Mouse (Mus musculus) bone marrow macrophage, adult 2 months (primary cell): Measurements from ENCODE around the gene Rpl29. TPM values are rescaled to one million over a fixed set of nuclear protein-coding genes. Genes with fewer than 3 reads are reported as not detected.
A peak's percentile ranks its signal among the peaks of the same experiment; 100 is the strongest.

Source experiments
- H3K27ac ChIP-seq: 2 replicates; pipeline ENCODE4 v1.5.1; 2012; ENCODE audit warnings: low read depth, low read length; ENCODE audit not compliant: insufficient read depth
- H3K4me1 ChIP-seq: 2 replicates; pipeline ENCODE4 v1.6.1; 2012; ENCODE audit warnings: low read length; ENCODE audit not compliant: control insufficient read depth, insufficient read depth
- H3K4me3 ChIP-seq: 2 replicates; pipeline ENCODE4 v1.5.1; 2012; ENCODE audit warnings: mild to moderate bottlenecking, low read length, moderate library complexity; ENCODE audit not compliant: insufficient read depth
- CTCF ChIP-seq: IDR thresholded peaks from 2 replicates; pipeline ENCODE4 v1.5.1; 2012; ENCODE audit warnings: low read depth, mild to moderate bottlenecking, low read length, moderate library complexity
- POLR2A ChIP-seq: IDR thresholded peaks from 2 replicates; pipeline ENCODE4 v1.6.1; 2012; ENCODE audit warnings: mild to moderate bottlenecking, low read depth, low read length, borderline replicate concordance
- polyA plus RNA-seq: library from polyadenylated mRNA; stranded (reverse); fragments of >200 nt; gene quantifications from 2 replicates; pipeline ENCODE4 v1.2.4, GENCODE M21; 2012; ENCODE audit not compliant: missing spikeins, insufficient read depth, insufficient read length

The Rpl29 gene
- polyA plus RNA-seq, result 299 and 319 TPM in 2 replicates

DNA sequence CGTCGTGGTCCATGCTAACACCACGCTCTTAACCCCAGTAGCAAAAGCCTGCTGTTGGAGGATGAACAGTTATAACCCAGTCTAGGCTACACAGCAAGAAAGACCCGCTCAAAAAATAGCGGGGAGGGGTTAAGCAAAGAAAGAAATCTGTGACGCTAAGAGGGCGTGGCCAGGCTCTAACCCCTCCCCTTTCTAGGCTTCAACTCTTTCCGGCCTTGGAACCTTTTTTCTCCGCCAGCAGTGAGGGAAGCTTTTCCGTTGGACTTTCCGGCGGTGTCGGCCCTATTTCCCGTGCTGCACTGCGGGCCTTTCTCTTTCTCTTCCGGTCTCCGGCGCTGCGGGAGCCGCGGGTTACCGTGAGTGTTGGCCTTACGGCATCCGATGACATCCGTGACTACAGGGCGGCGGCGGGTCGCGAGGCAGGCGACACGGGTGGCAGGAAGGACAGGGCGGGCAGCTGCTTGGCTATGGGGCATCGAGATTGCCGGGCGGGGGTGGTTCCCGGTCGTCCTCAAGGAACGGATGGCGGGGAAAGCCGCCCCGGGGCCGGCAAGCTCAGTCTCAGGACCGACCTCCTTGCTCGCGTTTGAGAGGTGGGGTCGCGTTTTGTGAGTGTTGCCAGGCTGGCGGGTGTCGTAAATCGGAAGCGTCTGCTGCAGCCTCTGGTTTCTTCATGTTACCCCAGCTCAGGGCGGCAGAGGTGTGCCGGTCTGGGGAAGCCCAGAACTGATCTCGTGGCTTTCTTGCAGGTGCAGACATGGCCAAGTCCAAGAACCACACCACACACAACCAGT, at the start of gene Rpl29:
Gene Rpl29 (plus strand): TSS at position 234 of the 794 bp plus-strand sequence.
- peak within 1 kb of the TSS; percentile 100 for H3K4me3 ChIP-seq
- no peak for TF ChIP-seq CTCF
- TF ChIP-seq POLR2A, result no peak; the same call in 1 of the 2 replicates
- 0 out of 2 replicates have a peak, but pooled peaks cover 2% of the 10 kb centered on the region for H3K4me1 ChIP-seq
- H3K27ac ChIP-seq, result peak within 1 kb of the TSS; percentile 84

DNA sequence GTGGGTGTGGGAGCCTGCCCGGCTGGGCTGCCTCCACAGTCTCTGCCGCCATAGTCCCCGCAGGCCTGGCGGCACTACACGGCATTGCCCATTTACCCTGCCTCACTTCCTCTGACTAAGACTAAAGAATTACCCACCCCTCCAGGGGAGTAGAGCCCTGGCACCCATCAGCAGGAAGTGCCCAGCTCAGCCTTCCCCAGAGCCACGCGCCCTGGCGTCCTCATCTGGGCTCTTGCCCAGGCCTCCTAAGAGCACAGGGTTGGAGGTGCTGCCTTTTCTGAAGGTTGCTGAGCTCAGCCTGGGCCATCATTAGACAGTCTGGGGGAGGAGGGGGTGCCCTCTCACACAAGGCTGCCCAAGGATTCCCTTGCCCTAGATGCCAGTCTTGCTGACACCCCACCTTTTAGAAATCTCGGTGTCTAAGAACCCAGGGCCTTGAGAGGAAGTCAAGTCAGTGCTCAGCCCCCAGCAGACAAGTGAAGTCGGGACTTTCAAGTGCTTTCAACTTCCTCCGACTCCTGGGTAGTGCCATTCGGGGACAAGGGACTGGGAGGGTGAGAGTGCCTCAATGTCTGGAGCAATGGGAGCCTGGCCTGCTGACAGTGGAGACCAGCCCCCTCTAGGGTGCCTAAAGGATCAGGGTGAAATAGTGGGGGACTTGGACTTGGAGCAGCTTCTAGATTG, 42.9 kb upstream of the Rpl29 start:
- H3K27ac ChIP-seq, result peak overlapping the region; percentile 72
- no peak for TF ChIP-seq CTCF
- no peak for TF ChIP-seq POLR2A
- H3K4me1 ChIP-seq, result peaks cover 17% of the 10 kb centered on the region
- H3K4me3 ChIP-seq, result no peak overlapping the region

DNA sequence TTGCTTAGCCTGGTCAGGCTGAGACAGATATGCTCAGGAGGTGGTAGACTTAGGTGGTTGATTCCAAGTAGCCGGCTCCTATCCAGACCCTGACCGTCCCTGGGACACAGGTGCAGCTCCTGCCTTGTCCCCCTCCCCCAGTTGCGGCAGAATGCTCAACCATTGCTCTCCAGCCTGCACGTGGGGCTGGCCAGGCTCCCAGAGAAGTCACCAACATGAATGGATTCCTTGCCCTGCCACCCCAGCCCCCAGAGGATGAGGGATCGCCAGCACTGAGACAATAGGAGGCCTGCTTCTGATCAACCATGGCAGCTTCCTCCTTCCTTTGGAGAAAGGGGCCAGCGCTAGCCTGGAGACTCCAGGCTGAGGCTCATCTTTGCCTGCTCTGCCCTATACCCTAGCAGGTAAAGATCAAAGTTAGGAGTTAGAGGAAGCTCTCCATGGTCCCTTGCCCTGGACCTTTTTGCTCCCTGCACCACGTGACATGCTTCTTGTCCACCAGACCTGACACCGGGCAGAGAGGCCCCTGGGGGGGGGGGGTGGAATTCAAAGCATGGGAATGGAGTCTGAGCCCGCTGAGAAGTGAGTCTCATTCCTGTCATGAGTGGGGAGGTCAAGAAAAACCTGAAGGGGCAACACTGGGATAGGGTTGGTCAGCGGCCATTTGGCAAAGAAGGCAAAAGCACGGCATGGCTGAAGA, 36.3 kb upstream of the Rpl29 start:
- Histone ChIP-seq H3K4me3 (no peak overlapping the region), H3K4me1 (peaks cover 6% of the 10 kb centered on the region), H3K27ac (no peak overlapping the region)
- TF ChIP-seq CTCF (no peak), POLR2A (no peak)

DNA sequence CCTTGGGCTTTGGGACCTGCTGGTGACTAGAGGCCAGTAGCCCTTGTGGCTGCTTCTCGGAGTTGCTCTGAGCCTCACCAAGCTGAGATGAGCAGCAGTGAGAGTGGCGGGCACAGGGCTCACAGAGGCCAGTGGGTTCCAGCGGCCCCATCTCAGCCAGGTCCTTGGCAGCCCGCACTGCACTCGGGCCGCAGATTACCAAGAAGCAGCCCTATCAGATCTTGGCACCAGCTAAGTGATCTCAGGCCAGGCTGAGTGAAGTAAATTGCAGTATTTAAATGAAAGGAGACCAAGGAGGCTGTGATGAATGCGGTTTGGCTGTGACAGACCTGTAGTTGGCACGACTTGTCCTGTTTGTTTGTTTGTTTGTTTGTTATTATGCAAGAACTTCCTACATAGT, 35.7 kb upstream of the Rpl29 start:
- TF ChIP-seq CTCF, result no peak
- no peak for TF ChIP-seq POLR2A
- Histone ChIP-seq H3K4me1 (peaks cover 6% of the 10 kb centered on the region), H3K27ac (no peak overlapping the region), H3K4me3 (no peak overlapping the region)

DNA sequence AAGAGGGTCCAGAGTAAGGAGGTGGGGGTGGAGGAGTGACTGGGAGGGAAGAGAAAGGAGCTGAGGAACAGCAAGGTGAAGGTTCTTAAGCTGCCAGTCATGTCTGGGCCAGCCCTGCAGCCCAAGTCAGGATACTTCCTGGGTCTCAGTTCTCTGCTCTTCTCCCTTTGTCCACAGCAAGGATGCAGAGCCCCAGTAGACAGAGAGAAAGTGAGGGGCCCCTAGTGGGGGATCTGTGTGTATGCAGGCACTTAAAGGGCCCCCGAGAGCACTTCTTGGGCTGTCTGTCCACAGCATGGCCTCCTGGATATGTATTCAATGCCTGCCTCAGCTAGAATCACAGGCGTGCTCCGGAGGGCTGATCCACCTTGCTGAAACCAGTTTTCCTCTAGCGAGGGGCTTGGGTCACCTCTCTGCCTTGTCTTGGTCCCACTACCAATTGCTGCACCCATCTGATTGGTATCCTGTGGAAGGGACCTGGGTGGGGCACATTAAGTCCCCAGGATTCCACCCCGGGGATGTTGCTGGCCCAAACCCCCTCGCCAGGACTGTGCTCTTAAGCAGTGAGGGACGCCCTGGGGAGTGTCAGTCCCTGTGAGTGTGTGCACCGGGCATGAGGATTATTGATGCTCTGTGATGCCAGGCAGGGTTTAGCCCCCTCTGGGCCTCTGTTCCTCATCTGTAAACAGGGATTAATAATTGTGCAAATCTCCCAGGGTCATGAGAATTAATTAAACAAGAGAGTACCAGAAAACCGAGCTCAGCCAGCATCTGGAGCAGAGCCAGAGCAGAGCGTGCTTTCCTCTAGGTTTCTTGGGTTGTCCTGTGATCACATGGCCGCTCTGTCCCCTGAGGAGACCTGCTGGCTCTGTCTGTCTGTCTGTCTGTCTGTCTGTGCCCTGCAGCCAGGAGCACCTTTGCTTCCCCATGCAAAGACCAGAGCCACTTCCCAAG, 34.3 kb upstream of the Rpl29 start:
- TF ChIP-seq POLR2A, result no peak
- TF ChIP-seq CTCF, result no peak
- H3K4me3 ChIP-seq, result no peak overlapping the region
- peaks cover 6% of the 10 kb centered on the region for H3K4me1 ChIP-seq
- no peak overlapping the region for H3K27ac ChIP-seq

DNA sequence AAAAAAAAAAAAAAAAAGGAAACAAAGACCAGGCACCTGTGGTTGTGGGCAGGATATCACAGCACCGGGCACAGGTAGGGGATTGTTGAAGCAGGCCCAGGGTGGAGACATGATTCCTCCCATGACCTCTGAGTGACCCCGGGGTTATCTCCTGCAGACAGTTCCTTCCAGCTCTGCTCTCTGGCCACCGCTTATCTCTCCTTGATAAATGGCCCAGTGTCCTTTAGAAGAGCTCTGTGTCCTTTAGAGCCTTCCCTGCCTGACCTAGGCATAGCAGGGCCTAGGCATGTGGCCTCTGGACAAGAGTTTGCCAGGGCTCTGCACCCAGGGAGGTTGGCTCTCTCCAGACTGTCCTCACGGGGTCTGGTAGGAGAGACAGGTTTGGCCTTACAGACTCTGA, 31.5 kb upstream of the Rpl29 start:
- H3K4me3 ChIP-seq, result no peak overlapping the region
- H3K4me1 ChIP-seq, result peaks cover 6% of the 10 kb centered on the region
- H3K27ac ChIP-seq, result no peak overlapping the region
- no peak for TF ChIP-seq POLR2A
- TF ChIP-seq CTCF, result no peak

DNA sequence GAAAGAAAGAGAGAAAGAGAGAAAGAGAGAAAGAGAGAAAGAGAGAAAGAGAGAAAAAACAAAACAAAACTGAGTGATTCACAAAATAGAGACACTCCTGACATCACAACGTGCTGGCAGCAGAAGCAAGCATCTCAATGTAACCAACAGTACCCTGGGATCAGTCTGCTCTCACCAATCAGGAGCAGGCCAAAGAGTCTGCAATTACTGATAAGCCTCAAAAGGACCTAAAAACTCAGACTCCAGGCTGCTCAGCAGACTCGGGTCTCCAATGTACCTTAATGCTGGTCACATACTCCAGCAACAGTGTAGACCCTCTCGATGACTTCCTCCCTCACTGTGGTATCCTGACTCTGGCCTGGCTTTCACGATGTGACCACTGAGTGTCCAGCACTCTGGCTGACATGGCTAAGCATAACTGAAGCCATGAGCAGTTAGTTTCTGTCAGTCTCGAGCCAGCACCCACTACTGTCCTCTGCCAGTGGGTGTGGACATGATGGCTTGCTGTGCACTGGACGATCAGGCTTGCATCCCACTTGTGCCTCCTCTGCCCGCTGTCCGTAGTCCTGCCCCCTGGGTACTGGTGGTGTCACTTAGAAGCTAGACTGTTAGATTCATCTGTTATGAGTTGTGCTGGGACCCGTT, 30.5 kb upstream of the Rpl29 start:
- Histone ChIP-seq H3K4me3 (no peak overlapping the region), H3K27ac (no peak overlapping the region), H3K4me1 (peaks cover 6% of the 10 kb centered on the region)
- TF ChIP-seq CTCF (no peak), POLR2A (no peak)

DNA sequence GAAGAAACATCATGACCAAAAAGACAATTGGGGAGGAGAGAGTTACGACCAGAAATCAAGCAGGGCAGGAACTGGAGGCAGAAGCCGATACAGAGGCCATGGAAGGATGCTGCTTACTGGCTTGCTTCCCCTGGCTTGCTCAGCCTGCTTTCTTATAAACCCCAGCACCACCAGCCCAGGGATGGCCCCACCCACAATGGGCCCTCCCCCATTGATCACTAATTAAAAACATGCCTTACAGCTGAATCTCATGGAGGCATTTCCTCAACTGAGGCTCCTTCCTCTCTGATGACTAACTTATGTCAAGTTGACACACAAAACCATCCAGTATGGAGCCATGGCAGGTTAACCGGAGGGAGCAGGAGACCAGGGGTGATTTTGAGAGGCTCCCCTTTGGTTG, 29.4 kb upstream of the Rpl29 start:
- H3K27ac ChIP-seq, result no peak overlapping the region

More for the DNA sequence above, 29.4 kb upstream of the Rpl29 start:
- Histone ChIP-seq H3K4me3 (no peak overlapping the region), H3K4me1 (no peaks in the 10 kb centered on the region)
- no peak for TF ChIP-seq CTCF
